Mouse (Mus musculus) gastrocnemius, adult 8-10 months (tissue): Measurements from ENCODE around the gene Lrp10. TPM values are rescaled to one million over a fixed set of nuclear protein-coding genes. Genes with fewer than 3 reads are reported as not detected.

Source experiments
- DNase-seq, 2 experiments: peaks; one replicate each; pipeline ENCODE4 v3.0.0; 2022; ENCODE audit warnings: low spot score in 2 of 2
- total RNA-seq, 4 experiments: library from RNA; stranded (reverse); gene quantifications; 2 replicates each; pipeline ENCODE4 v1.2.4; 2022

Gene Lrp10
- total RNA-seq: 10 to 100 TPM; 23.5 to 34.0 (median 29.5) TPM

- peak; percentile 78 to 81 for DNase-seq
Measured at GRCm38 (mm10) chr14:54463959-54464292, at the start of gene Lrp10. TSS of gene Lrp10 (plus strand) at chr14:54464137.

- no peak for DNase-seq
Measured at GRCm38 (mm10) chr14:54415241-54416020, 48.5 kb upstream of the Lrp10 start.

- DNase-seq: no peak
Measured at GRCm38 (mm10) chr14:54416229-54416775, 47.6 kb upstream of the Lrp10 start.

GRCm38 (mm10) chr14:54416830-54417229, 47.1 kb upstream of the Lrp10 start:
- DNase-seq: no peak

GRCm38 (mm10) chr14:54417623-54418081, 46.3 kb upstream of the Lrp10 start, which contains the start of gene Slc7a7:
TSS of gene Slc7a7 (minus strand) at chr14:54417780.
- DNase-seq: no peak

- no peak for DNase-seq
Measured at GRCm38 (mm10) chr14:54421014-54421413, 42.9 kb upstream of the Lrp10 start.

GRCm38 (mm10) chr14:54423406-54423805, 40.5 kb upstream of the Lrp10 start:
- DNase-seq: no peak

- DNase-seq: no peak
Measured at GRCm38 (mm10) chr14:54424634-54425033, 39.3 kb upstream of the Lrp10 start.

GRCm38 (mm10) chr14:54425540-54425939, 38.4 kb upstream of the Lrp10 start:
- no peak for DNase-seq

GRCm38 (mm10) chr14:54426003-54426688, 37.8 kb upstream of the Lrp10 start:
- no peak for DNase-seq

- DNase-seq: peak; percentile 84 to 88
Measured at GRCm38 (mm10) chr14:54426689-54427398, 37.1 kb upstream of the Lrp10 start, which contains the start of gene Mrpl52. TSS of gene Mrpl52 (plus strand) at chr14:54426909.

GRCm38 (mm10) chr14:54427696-54428095, 36.2 kb upstream of the Lrp10 start:
- DNase-seq: no peak

GRCm38 (mm10) chr14:54428421-54428820, 35.5 kb upstream of the Lrp10 start:
- DNase-seq: no peak

- DNase-seq: no peak
Measured at GRCm38 (mm10) chr14:54429332-54430093, 34.4 kb upstream of the Lrp10 start.

- no peak for DNase-seq
Measured at GRCm38 (mm10) chr14:54430406-54431145, 33.4 kb upstream of the Lrp10 start.

- DNase-seq: peak; percentile 36 to 51
Measured at GRCm38 (mm10) chr14:54431334-54432077, 32.4 kb upstream of the Lrp10 start, which contains the start of gene Mmp14. TSS of gene Mmp14 (plus strand) at chr14:54431612.

GRCm38 (mm10) chr14:54432078-54432836, 31.7 kb upstream of the Lrp10 start:
- DNase-seq: no peak
